Mouse (Mus musculus): ENCODE results near the gene Clps. TPM values are rescaled to one million over a fixed set of nuclear protein-coding genes. Genes with fewer than 3 reads are reported as not detected.

Clps gene
- polyA plus RNA-seq, 1 experiment from 2014 or later = not detected

GRCm38 (mm10) chr17:28524831-28525430, 35.6 kb downstream of the Clps start:
- H3K27ac ChIP-seq (replicated peaks; ENCODE audit: low read depth, low read length) = no peak overlapping the region
- ATAC-seq (ENCODE audit: low read depth) = no peak
- H3K36me3 ChIP-seq (ENCODE audit: control insufficient read depth, insufficient read depth, low read length) = no peaks in the 10 kb centered on the region
- no peak overlapping the region for H3K4me3 ChIP-seq (ENCODE audit: low read depth, low read length)
- no peak overlapping the region for H3K4me2 ChIP-seq (ENCODE audit: low read depth, low read length)
- H3K9me3 ChIP-seq (ENCODE audit: control insufficient read depth, low read length) = no peaks in the 10 kb centered on the region
- peaks cover 14% of the 10 kb centered on the region for H3K4me1 ChIP-seq (ENCODE audit: control insufficient read depth, insufficient read depth, low read length)
- no peak overlapping the region for H3K9ac ChIP-seq (ENCODE audit: low read depth, low read length)
- no peak for DNase-seq (ENCODE audit: low spot score)
- H3K27me3 ChIP-seq (replicated peaks; ENCODE audit: control insufficient read depth, insufficient read depth, low read length) = no peaks in the 10 kb centered on the region
- 66% methylated on average over 4 of the region's 4 CpGs for WGBS

DNA sequence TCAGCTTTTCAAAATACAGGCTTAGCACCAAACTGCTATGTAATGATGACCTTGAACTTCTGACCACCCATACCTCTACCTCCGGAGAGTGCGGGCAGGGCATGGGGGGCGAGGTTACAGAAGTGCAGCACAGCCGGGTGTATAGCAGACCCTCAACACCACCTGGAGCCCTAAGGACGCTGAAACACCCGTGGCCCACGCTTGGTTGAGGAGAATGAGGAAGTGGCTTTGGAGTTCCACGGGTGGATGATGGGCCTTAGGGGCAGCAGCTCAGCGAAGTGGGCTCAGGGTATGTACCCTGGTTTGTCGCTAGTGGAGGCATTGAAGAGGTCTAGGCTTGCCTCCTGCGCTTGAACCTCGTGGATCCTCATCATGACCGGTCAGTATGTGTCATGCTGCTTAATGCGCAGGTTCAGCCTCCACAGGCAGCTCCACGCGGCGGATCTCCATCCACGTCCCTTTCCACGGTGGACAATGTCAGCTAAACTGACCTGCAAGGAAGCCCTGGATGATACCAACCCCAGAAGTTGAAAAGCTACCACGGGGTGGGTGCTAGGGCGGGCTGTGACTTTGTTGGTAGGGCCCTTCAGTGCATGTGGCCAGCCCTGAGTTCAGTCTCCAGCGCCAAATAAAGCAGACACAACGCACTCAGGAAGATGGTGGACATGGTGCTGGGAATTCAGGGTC, 36.4 kb downstream of the Clps start:
- no peak overlapping the region for H3K27ac ChIP-seq (replicated peaks; ENCODE audit: low read depth, low read length)
- no peak for DNase-seq (ENCODE audit: low spot score)
- 79% methylated on average over 23 of the region's 23 CpGs for WGBS
- no peak overlapping the region for H3K9ac ChIP-seq (ENCODE audit: low read depth, low read length)
- H3K4me1 ChIP-seq (ENCODE audit: control insufficient read depth, insufficient read depth, low read length) = peaks cover 15% of the 10 kb centered on the region
- peak overlapping the region; percentile 96 for H3K4me2 ChIP-seq (ENCODE audit: low read depth, low read length)
- H3K4me3 ChIP-seq (ENCODE audit: low read depth, low read length) = peak overlapping the region; percentile 72; the same call in 1 of the 2 replicates
- H3K27me3 ChIP-seq (replicated peaks; ENCODE audit: control insufficient read depth, insufficient read depth, low read length) = no peaks in the 10 kb centered on the region
- no peaks in the 10 kb centered on the region for H3K9me3 ChIP-seq (ENCODE audit: control insufficient read depth, low read length)
- H3K36me3 ChIP-seq (ENCODE audit: control insufficient read depth, insufficient read depth, low read length) = no peaks in the 10 kb centered on the region
- ATAC-seq (ENCODE audit: low read depth) = no peak

- Histone ChIP-seq H3K9me3 (ENCODE audit: control insufficient read depth, low read length) (no peaks in the 10 kb centered on the region), H3K27me3 (replicated peaks; ENCODE audit: control insufficient read depth, insufficient read depth, low read length) (no peaks in the 10 kb centered on the region), H3K4me3 (ENCODE audit: low read depth, low read length) (peak overlapping the region; percentile 72), H3K4me1 (ENCODE audit: control insufficient read depth, insufficient read depth, low read length) (peaks cover 21% of the 10 kb centered on the region), H3K9ac (ENCODE audit: low read depth, low read length) (peak overlapping the region; percentile 77), H3K27ac (replicated peaks; ENCODE audit: low read depth, low read length) (peak overlapping the region; percentile 94), H3K36me3 (ENCODE audit: control insufficient read depth, insufficient read depth, low read length) (no peaks in the 10 kb centered on the region), H3K4me2 (ENCODE audit: low read depth, low read length) (peak overlapping the region; percentile 96)
- 9% methylated on average over 20 of the region's 28 CpGs for WGBS
- ATAC-seq (ENCODE audit: low read depth) = peak; percentile 34; the same call in 1 of the 2 replicates
- no peak for DNase-seq (ENCODE audit: low spot score)
These were observed 37.1 kb downstream of the Clps start for GRCm38 (mm10) chr17:28523355-28524008.

GRCm38 (mm10) chr17:28522623-28523354, 37.8 kb downstream of the Clps start:
- peak; percentile 84 for ATAC-seq (ENCODE audit: low read depth)
- WGBS = under 1% methylated on average over 35 of the region's 66 CpGs

DNA sequence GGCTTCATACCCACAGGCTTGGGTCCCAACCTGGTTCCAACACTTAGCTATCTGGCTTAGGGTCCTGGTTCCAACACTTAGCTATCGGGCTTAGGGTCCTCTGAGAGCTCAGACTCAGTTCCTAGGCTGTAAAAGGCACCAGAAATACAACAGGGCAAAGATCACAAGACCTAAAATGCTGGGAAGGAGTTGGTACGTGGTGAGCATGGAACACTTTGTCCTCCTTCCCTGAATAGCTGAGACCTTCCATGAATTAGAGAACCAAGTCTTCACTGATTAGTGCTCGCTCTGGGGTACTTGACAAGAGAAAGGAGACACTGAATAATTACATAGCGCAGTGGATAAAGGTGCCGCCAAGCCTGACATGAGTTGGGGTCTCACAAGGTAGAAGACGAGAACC, 38.6 kb downstream of the Clps start:
- Histone ChIP-seq H3K4me1 (ENCODE audit: control insufficient read depth, insufficient read depth, low read length) (peaks cover 23% of the 10 kb centered on the region; the same call in 1 of the 2 replicates), H3K9ac (ENCODE audit: low read depth, low read length) (no peak overlapping the region), H3K4me3 (ENCODE audit: low read depth, low read length) (peak overlapping the region; percentile 72; the same call in 1 of the 2 replicates), H3K27ac (replicated peaks; ENCODE audit: low read depth, low read length) (no peak overlapping the region), H3K4me2 (ENCODE audit: low read depth, low read length) (peak overlapping the region; percentile 96), H3K36me3 (ENCODE audit: control insufficient read depth, insufficient read depth, low read length) (no peaks in the 10 kb centered on the region), H3K9me3 (ENCODE audit: control insufficient read depth, low read length) (no peaks in the 10 kb centered on the region), H3K27me3 (replicated peaks; ENCODE audit: control insufficient read depth, insufficient read depth, low read length) (no peaks in the 10 kb centered on the region)
- 36% methylated on average over 6 of the region's 6 CpGs for WGBS
- DNase-seq (ENCODE audit: low spot score) (no peak), ATAC-seq (ENCODE audit: low read depth) (no peak)

More at GRCm38 (mm10) chr17:28522623-28523354, 37.8 kb downstream of the Clps start:
- no peaks in the 10 kb centered on the region for H3K36me3 ChIP-seq (ENCODE audit: control insufficient read depth, insufficient read depth, low read length)
- H3K9ac ChIP-seq (ENCODE audit: low read depth, low read length) = peak overlapping the region; percentile 77
- no peaks in the 10 kb centered on the region for H3K27me3 ChIP-seq (replicated peaks; ENCODE audit: control insufficient read depth, insufficient read depth, low read length)
- DNase-seq (ENCODE audit: low spot score) = peak; percentile 94
- H3K27ac ChIP-seq (replicated peaks; ENCODE audit: low read depth, low read length) = peak overlapping the region; percentile 94
- H3K9me3 ChIP-seq (ENCODE audit: control insufficient read depth, low read length) = no peaks in the 10 kb centered on the region
- peaks cover 26% of the 10 kb centered on the region for H3K4me1 ChIP-seq (ENCODE audit: control insufficient read depth, insufficient read depth, low read length)
- H3K4me2 ChIP-seq (ENCODE audit: low read depth, low read length) = peak overlapping the region; percentile 96
- H3K4me3 ChIP-seq (ENCODE audit: low read depth, low read length) = peak overlapping the region; percentile 72

DNA sequence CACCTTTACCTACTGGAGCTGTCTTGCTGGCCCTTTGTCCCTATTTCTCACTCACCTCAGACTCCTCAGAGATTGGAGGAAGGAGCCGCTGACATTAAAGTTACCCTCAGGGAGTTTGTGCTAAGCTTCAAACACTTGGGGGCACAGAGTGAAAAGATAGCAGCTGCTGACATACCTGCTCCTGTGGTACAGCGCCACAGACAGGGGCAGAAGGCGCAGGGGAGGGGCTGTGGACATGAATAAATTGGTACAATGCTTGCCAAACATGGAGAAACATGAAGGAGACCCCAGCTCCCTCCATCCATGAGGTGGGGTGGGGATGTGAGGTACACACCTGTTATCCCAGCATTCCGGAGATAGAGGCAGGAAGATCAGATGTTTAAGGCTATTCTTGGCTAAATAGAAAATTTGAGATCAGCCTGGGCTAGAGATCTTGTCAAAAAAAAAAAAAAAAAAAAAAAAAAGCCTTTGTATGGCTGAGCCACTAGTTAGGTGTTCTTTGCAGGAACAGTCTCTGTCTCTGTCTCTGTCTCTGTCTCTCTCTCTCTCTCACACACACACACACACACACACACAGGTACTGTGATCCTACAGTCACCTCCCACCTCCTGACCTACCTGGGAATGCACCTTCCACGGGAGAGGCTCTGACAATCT, 39.4 kb downstream of the Clps start:
- Histone ChIP-seq H3K9ac (ENCODE audit: low read depth, low read length) (no peak overlapping the region), H3K4me2 (ENCODE audit: low read depth, low read length) (no peak overlapping the region), H3K4me1 (ENCODE audit: control insufficient read depth, insufficient read depth, low read length) (peaks cover 23% of the 10 kb centered on the region; the same call in 1 of the 2 replicates), H3K36me3 (ENCODE audit: control insufficient read depth, insufficient read depth, low read length) (no peaks in the 10 kb centered on the region), H3K9me3 (ENCODE audit: control insufficient read depth, low read length) (no peaks in the 10 kb centered on the region), H3K4me3 (ENCODE audit: low read depth, low read length) (no peak overlapping the region), H3K27ac (replicated peaks; ENCODE audit: low read depth, low read length) (no peak overlapping the region), H3K27me3 (replicated peaks; ENCODE audit: control insufficient read depth, insufficient read depth, low read length) (no peaks in the 10 kb centered on the region)
- ATAC-seq (ENCODE audit: low read depth) = no peak
- no peak for DNase-seq (ENCODE audit: low spot score)
- 54% methylated on average over 5 of the region's 5 CpGs for WGBS

- Histone ChIP-seq H3K27me3 (replicated peaks; ENCODE audit: control insufficient read depth, insufficient read depth, low read length) (no peaks in the 10 kb centered on the region), H3K9ac (ENCODE audit: low read depth, low read length) (no peak overlapping the region), H3K4me2 (ENCODE audit: low read depth, low read length) (no peak overlapping the region), H3K4me1 (ENCODE audit: control insufficient read depth, insufficient read depth, low read length) (peaks cover 23% of the 10 kb centered on the region; the same call in 1 of the 2 replicates), H3K27ac (replicated peaks; ENCODE audit: low read depth, low read length) (no peak overlapping the region), H3K4me3 (ENCODE audit: low read depth, low read length) (no peak overlapping the region), H3K36me3 (ENCODE audit: control insufficient read depth, insufficient read depth, low read length) (no peaks in the 10 kb centered on the region), H3K9me3 (ENCODE audit: control insufficient read depth, low read length) (no peaks in the 10 kb centered on the region)
- WGBS = 79% methylated on average over 4 of the region's 4 CpGs
- DNase-seq (ENCODE audit: low spot score) (no peak), ATAC-seq (ENCODE audit: low read depth) (no peak)
These were observed 40.0 kb downstream of the Clps start for GRCm38 (mm10) chr17:28520561-28520960.

GRCm38 (mm10) chr17:28519827-28520226, 40.7 kb downstream of the Clps start:
- Histone ChIP-seq H3K4me2 (ENCODE audit: low read depth, low read length) (no peak overlapping the region), H3K27ac (replicated peaks; ENCODE audit: low read depth, low read length) (no peak overlapping the region), H3K4me3 (ENCODE audit: low read depth, low read length) (no peak overlapping the region), H3K4me1 (ENCODE audit: control insufficient read depth, insufficient read depth, low read length) (peaks cover 23% of the 10 kb centered on the region; the same call in 1 of the 2 replicates), H3K9ac (ENCODE audit: low read depth, low read length) (no peak overlapping the region), H3K27me3 (replicated peaks; ENCODE audit: control insufficient read depth, insufficient read depth, low read length) (no peaks in the 10 kb centered on the region), H3K36me3 (ENCODE audit: control insufficient read depth, insufficient read depth, low read length) (no peaks in the 10 kb centered on the region), H3K9me3 (ENCODE audit: control insufficient read depth, low read length) (no peaks in the 10 kb centered on the region)
- no peak for ATAC-seq (ENCODE audit: low read depth)
- DNase-seq (ENCODE audit: low spot score) = no peak
- WGBS = 87% methylated on average over 3 of the region's 3 CpGs

Data from embryonic facial prominence, embryonic 14.5 days (tissue).